Mouse (Mus musculus) small intestine, adult 2 months (tissue): ENCODE results near the gene Mmachc.

Experiments used
- CTCF ChIP-seq: fragments of 200-500 bp; IDR thresholded peaks from 2 replicates; pipeline ENCODE4 v1.5.1; 2012; ENCODE audit warnings: low read depth, mild to moderate bottlenecking, control low read depth, inconsistent platforms, low read length, moderate library complexity, mixed read lengths; ENCODE audit not compliant: insufficient replicate concordance, insufficient read length; ENCODE audit errors: extremely low read depth
- POLR2A ChIP-seq: fragments of 200-500 bp; IDR thresholded peaks from 2 replicates; pipeline ENCODE4 v1.6.1; 2012; ENCODE audit warnings: low read depth, mild to moderate bottlenecking, control low read depth, inconsistent platforms, low read length, moderate library complexity

GRCm38 (mm10) chr4:116698693-116699342 lies 9.4 kb downstream of the Mmachc start:
- TF ChIP-seq POLR2A: no peak
- TF ChIP-seq CTCF: no peak
